Mouse (Mus musculus) liver, embryonic 14.5 days (tissue): ENCODE data around the gene Pex16.

Source experiments
- CTCF ChIP-seq: IDR thresholded peaks from 2 replicates; pipeline ENCODE4 v1.5.1; 2016; ENCODE audit warnings: antibody characterized with exemption, low read depth, control low read depth
- EP300 ChIP-seq: IDR thresholded peaks from 2 replicates; pipeline ENCODE4 v1.6.1; 2016; ENCODE audit warnings: antibody characterized with exemption, low read depth

DNA sequence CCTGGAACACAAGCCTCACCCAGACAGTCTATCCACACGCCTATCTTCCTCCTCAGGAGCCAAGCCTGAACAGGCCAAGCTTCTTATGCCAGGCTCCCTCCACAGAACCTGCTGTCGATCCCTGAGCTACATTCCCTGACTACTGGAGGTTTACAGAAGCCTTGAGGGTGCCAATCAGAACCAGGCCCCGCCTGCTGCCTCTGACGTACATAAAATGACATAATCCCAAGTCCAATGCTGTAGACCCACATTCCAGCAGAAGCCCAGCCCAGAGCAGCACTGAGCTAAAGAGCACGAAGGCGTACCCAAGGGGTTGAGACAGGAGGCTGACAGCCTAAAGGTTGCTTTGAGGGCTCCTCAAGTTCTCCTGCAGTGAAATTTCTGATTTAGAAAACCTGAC is 53.4 kb downstream of the Pex16 start:
- TF ChIP-seq EP300 (no peak), CTCF (no peak)
